Mouse (Mus musculus) c-Kit-positive CD71-positive TER-119-negative erythroid progenitor cells, embryonic 14.5 days (primary cell): ENCODE measurements at regions not wholly inside any gene's neighbourhood (a gene's known extent, or its start where the extent isn't known, plus 50 kb on each side); places are given as distances from the start of the nearest gene placed in this dataset.

Experiments
- DNase-seq: peaks from one replicate; pipeline ENCODE4 v3.0.0-alpha.2; 2013; ENCODE audit warnings: low read depth

GRCm38 (mm10) chr16:78247189-78247588 is 54.1 kb upstream of the Cxadr start:
- DNase-seq, result no peak

- no peak for DNase-seq
Observed at GRCm38 (mm10) chr16:78242678-78243077, 58.6 kb upstream of the Cxadr start.

GRCm38 (mm10) chr16:78240152-78240551 is 61.1 kb upstream of the Cxadr start:
- DNase-seq, result no peak

- no peak for DNase-seq
Observed at GRCm38 (mm10) chr16:78238052-78238701, 63.1 kb upstream of the Cxadr start.

DNA sequence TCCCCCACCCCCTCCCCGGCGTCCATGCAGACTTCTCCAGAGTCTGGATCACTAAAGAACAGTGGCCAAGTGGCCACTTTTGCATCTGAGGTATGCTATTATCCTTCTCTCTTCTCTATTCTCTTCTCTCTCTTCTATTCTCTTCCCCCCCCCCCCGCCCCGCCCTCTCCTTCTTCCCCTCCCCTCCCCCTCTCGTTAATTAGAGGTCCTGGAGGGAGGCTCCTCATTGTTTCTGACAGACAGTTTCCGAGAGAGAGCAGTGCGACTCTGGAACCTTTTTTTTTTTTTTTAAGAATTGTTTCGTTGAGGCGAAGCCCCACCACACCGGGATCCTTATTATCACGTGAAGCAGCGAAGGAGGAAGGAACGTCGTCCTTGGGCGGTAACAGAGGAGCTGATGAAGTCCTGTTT is 63.6 kb upstream of the Cxadr start:
- no peak for DNase-seq

DNA sequence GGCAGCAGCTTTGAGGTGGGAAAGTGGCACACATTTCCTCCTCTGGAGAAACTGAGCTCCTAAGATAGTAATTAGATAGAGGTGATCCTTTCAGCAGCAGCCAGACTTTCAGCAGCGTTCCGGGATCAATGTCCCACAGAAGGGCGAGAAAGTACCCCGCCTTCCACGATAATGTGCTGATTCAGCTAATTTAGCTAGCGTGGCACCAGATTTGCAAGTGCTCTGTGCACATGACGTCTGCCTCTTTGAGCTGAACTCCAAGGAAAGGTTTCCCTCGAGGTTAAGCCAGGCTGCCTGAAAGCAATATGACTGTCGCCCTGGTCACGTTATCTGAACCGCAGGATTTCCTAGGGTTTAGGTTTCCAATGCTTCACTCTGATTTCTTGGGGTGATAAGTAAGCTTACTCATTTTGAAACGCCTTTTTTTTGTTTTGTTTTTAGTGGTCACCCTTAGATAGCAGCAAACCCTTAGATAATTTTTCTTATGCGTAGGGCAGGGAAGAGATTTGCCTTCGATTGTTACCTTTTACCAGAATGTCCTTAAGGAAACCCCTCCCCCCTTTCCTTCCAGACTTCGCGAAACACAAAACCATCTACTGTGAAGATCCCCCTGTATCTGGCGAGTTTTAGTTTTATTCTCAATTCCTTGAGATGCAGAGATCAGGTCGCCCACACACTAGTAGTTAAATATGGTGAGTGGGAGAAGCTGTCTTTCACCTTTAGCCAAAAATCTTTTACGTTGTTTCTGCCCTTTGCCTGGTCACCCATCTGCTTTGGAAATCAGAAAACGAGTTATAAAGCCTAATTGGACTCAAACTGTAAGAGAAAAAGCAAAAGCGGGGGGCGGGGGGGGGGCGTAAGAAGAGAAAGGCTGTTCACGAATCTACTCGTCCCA is 64.3 kb upstream of the Cxadr start:
- DNase-seq, result no peak

GRCm38 (mm10) chr16:78232205-78232604 is 69.1 kb upstream of the Cxadr start:
- no peak for DNase-seq

GRCm38 (mm10) chr16:78229013-78229412 is 72.3 kb upstream of the Cxadr start:
- DNase-seq, result no peak

- DNase-seq, result no peak
Observed at GRCm38 (mm10) chr16:78222377-78222776, 78.9 kb upstream of the Cxadr start.

DNA sequence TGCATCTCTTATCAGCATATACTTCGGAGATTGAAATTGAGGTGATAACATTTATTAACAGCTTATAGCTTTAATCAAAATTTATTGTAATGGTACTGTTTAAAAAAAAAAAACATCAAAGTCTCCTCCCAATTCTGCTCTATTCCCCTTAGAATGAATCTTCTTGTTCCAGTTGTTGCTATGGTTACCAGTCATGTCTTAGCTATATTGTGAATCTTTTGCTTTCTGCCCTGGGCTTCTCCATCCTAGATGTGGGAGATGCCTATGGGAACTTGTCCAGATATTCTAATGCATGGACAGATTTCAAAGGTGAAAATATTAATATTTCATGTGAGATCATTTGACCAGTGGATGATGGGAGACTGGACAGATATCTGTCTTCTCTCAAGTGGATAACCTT is 79.5 kb upstream of the Cxadr start:
- no peak for DNase-seq

DNA sequence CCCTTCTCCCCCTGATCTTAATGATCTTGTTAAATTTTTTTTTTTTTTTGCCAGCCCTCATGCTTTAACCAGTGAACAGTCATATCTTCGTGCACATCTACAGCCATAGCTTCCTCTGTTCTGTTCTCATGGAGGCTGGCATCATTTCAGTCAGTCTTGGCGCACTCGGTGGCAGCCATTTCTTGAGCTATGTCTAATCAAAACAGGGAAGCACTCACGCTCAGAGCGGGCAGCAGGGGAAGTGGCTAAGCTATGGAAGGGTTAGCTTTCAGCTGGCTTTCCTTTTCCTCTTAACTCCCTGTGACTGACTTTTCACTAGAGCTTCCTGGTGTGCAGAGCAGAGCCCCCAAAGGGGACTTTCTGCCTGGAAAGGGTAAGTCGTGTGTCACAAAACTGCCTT is 83.7 kb upstream of the Cxadr start:
- no peak for DNase-seq

- DNase-seq, result no peak
Observed at GRCm38 (mm10) chr16:78216752-78217351, 84.4 kb upstream of the Cxadr start.

DNA sequence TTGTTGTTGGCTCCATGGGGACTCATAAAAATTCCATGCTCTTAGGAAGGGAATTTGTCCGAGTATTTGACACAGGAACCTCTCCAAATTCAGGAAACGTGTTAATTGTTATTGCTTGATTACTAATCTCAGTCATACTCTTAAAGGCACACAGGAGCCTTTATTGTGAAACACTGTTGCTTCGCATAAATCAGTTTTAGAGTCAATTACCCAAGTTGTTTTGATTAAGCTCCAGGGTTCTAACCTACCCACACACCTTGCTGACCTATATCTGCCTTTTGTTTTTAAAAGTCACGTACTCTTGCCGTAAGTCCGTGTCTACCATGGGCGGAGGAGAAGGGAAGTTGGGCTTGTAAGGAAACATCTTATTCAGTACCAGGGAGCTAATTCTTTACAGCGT is 89.6 kb upstream of the Cxadr start:
- no peak for DNase-seq

GRCm38 (mm10) chr16:78208321-78208720 is 93.0 kb upstream of the Cxadr start:
- no peak for DNase-seq

GRCm38 (mm10) chr16:78204332-78204731 is 97.0 kb upstream of the Cxadr start:
- DNase-seq, result no peak

DNA sequence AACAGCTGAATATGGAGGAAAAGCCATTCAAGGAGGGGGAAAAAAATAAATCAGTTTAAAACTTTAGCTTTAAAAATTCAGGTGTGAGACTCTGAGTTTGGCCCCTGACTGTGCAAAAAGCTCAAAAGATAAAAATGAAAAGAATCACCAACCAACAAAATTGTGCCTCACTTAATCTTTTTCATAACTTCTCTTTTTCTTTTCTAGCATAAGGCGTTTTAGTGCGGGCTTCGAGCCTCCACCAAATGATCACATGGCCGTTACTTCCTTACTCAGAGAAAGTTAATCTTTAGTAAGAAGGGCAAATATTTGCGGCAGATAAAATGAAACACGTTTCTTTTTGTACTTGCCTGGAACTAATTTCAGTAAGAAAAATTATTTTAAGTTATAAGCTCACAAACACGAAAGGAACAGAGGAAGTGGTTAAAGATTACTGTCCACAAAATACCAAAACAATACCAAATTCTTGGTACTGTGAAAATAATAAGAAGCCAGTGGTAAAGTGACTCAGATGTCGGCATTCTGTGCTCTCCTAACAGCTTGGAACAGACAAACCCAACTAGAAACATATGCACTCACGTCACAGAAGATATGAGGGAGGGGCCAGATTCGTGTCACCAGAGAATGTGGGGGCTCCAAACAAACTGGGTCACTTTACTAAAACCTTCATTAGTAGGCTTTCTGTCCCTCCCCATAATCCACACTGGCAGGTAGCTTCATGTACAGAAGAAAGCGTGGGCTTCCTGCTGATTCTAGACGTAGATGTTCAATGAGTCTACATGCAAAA is 101.1 kb upstream of the Cxadr start:
- DNase-seq, result no peak

DNA sequence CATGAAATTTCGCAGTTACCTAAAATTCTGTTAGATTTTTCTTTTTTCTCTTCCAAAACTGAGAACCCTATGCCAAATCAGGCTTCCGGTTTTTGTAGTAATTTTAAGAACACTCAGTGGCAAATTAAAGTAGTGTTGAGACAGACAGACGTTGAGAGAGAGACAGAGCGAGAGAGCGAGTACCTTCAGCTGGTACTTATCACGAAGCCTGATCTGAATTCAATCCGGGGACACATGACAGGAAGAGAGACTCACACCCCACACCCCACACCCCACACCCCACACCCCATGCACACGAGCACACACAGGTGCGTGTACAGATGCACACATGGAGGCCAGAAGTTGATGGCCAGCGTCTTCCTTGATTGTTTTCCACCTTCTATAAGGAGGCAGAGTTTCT is 102.0 kb upstream of the Cxadr start:
- no peak for DNase-seq

DNA sequence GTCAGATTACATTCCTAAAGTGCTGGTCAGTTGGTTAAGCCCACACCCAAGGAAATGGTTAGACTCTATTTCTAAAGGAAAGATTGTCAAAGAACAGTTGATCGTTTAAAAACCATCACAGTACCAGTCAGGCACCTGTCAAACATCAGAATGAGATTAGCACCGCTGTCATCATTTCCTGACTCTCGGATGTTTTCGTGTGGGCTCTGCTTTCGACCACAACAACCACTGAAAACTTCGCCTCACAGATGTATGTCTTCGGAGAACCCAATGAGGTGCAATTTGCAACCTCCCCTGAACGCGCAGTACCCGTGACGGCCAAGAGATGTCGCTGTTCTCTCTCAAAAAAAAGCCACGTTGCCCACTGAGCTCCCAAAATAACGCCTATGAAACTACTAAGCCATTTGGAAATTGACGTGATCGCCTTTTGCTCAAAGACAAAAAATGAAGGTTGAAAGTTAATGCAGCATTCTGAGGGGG is 102.6 kb upstream of the Cxadr start:
- peak; percentile 38 for DNase-seq

- DNase-seq, result peak; percentile 58
Observed at GRCm38 (mm10) chr16:78197252-78197896, 103.9 kb upstream of the Cxadr start.

DNA sequence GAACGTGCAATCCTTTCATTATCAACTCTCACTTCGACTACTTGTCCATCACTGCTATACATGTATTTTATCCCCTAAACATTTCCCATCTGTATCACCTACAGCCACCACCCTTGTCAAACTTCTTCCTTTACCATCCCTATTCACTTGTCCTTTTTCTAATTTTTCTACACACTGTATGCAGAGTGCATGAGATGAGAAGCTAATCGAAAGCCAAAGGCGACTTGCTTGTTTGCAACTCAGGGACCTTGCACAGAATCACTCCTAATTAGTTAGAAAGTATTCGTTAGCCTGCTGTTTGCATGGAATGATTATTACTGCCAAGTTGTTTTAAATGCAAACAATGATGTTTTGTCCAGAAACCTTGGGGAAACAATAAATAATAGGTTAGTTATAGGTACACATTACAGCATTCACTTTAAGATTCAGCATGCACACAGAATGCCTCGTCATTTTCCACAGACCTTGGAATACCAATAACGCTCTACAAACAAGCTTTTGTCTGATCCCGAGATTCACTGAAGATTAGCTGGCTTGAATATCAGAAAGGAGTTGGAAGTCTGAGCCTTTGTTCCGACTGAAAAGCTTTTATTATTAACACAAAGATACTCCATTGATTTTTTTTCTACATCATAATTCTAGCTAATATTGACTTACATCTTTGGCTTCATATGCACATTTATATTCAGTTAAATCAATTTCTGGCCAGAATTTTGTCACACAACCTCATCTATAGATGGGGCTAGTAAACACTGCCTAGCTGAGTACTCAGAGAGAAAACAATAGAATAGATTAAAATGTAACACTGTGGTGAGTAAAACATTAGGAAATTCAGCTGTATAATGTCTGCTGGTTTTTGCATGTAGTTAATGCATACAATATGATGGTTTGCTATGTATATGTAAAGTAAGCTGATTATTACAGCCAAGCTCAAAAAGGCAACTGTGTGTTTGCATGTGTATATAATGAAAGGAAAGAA is 130.4 kb upstream of the Cxadr start:
- DNase-seq, result no peak

- DNase-seq, result no peak
Observed at GRCm38 (mm10) chr16:78156876-78157232, 144.4 kb upstream of the Cxadr start.
